Mouse (Mus musculus) hindbrain, embryonic 10.5 days (tissue): ENCODE measurements at regions not wholly inside any gene's neighbourhood (a gene's known extent, or its start where the extent isn't known, plus 50 kb on each side); places are given as distances from the start of the nearest gene placed in this dataset.

Experiments
- DNase-seq: peaks from one replicate; pipeline ENCODE4 v3.0.0-alpha.2; 2017; ENCODE audit warnings: low spot score
- H3K27ac ChIP-seq: fragments of 300-500 bp; sonication (generic); 2 replicates; pipeline ENCODE4 v1.5.1; 2016; ENCODE audit warnings: mild to moderate bottlenecking, moderate library complexity
- H3K27me3 ChIP-seq: fragments of 300-500 bp; sonication (generic); 2 replicates; pipeline ENCODE4 v1.6.1; 2016; ENCODE audit warnings: mild to moderate bottlenecking; ENCODE audit not compliant: poor library complexity, insufficient read depth, severe bottlenecking
- H3K36me3 ChIP-seq: fragments of 300-500 bp; sonication (generic); 2 replicates; pipeline ENCODE4 v1.6.1; 2016; ENCODE audit warnings: mild to moderate bottlenecking, moderate library complexity
- H3K4me1 ChIP-seq: fragments of 300-500 bp; sonication (generic); replicated peaks from 2 replicates; pipeline ENCODE4 v1.6.1; 2016; ENCODE audit warnings: mild to moderate bottlenecking
- H3K4me3 ChIP-seq: fragments of 300-500 bp; sonication (generic); 2 replicates; pipeline ENCODE4 v1.5.1; 2016; ENCODE audit warnings: mild to moderate bottlenecking, moderate library complexity
- H3K9me3 ChIP-seq: fragments of 300-500 bp; sonication (generic); 2 replicates; pipeline ENCODE4 v1.6.1; 2016; ENCODE audit warnings: mild to moderate bottlenecking, moderate library complexity
- WGBS: fragments of 180-500 bp; shearing (Covaris S2); methylation state at CpG from one replicate; pipeline ENCODE4 v1.1.7; 2016; 5-methylcytosine and 5-hydroxymethylcytosine counted together

DNA sequence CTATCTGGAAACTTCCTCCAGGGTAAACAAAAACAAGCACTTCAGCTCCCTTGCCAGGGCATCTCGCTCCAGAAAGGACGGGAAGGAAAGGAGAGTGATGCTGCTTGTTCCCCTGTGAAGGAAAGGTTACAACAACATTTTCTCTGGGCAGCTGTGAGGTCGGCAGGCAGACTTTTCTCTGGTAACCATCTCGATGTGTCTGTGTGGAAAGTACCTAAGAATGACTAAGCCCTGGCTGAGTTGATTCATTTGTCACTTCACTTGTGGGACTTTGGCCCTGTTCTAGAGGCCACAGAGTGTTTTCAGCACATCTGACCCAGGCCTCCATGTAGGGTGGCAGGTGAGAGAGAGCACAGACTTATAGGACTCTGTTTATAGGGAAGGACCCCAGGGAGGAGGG, 201.0 kb upstream of the Klf4 start:
- Histone ChIP-seq H3K36me3 (no peaks in the 10 kb centered on the region), H3K27me3 (no peaks in the 10 kb centered on the region)

DNA sequence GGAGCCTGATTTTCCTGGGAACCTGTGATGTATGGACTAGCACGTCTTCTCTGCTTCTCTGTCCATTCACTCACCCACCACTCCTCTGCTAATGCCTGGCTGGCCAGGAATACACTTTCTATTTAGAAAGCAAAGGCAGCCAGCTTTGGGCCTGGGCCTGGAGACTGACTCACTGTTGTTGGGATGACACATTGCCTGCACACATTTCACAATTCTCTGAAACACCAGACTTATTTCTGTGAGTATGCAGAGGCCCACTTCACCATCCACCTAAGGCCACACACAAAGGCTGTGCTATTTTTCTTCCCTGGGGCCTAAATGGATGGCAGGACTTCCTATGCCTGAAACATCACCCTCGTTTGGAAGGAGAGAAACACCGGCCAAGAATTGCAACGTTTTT, 199.7 kb upstream of the Klf4 start:
- no peak for DNase-seq
- no peaks in the 10 kb centered on the region for H3K27me3 ChIP-seq
- 78% methylated on average over 4 of the region's 4 CpGs for WGBS
- no peaks in the 10 kb centered on the region for H3K4me1 ChIP-seq
- no peaks in the 10 kb centered on the region for H3K36me3 ChIP-seq
- no peak overlapping the region for H3K4me3 ChIP-seq
- H3K27ac ChIP-seq, result no peak overlapping the region
- no peaks in the 10 kb centered on the region for H3K9me3 ChIP-seq

More for the DNA sequence above, 201.0 kb upstream of the Klf4 start:
- H3K9me3 ChIP-seq, result no peaks in the 10 kb centered on the region
- 57% methylated on average over 4 of the region's 4 CpGs for WGBS
- H3K4me1 ChIP-seq, result no peaks in the 10 kb centered on the region
- no peak overlapping the region for H3K4me3 ChIP-seq
- H3K27ac ChIP-seq, result no peak overlapping the region
- no peak for DNase-seq

DNA sequence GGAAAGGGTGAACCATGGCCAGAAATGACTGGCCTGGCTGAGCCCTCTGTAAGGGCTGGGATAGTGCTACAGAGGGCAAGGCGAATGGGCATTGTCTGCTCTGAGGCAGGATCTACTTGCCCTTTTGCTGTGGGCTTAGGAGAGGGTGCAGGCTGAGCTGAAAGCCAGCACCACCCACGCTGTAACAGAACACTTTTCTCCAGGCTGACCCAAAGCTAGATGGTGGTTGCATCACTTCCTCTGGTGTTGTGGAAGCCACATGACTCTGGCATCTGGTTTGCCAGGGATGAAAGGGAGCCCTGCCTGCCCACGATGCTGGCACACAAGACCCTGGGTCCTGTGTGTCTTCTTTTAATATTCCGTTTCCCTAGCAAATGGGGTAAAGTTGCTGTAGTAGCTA, 198.0 kb upstream of the Klf4 start:
- no peak overlapping the region for H3K27ac ChIP-seq

DNA sequence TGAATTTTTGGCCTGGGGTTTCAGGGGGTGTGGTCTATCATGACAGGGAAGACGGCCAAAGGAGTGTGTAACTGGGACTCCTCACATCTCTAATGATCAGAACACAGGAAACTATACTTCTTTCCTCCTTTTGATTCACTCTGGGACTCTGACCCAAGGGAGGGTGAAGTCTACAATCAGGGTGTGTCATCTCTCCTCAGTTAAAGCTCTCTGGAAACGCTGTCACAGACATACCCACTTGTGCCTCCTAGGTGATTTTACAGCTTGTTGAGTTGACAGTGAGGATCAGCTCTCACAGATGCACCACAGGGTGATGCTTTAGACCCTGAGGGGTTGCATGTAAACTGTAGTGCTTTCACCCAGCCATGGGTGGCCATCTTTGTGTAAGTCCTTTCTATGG, 194.9 kb upstream of the Klf4 start:
- no peak overlapping the region for H3K4me3 ChIP-seq
- no peak for DNase-seq
- H3K36me3 ChIP-seq, result no peaks in the 10 kb centered on the region
- no peak overlapping the region for H3K27ac ChIP-seq
- H3K9me3 ChIP-seq, result no peaks in the 10 kb centered on the region
- H3K4me1 ChIP-seq, result no peaks in the 10 kb centered on the region
- no peaks in the 10 kb centered on the region for H3K27me3 ChIP-seq
- 86% methylated on average over 2 of the region's 2 CpGs for WGBS

More for the DNA sequence above, 198.0 kb upstream of the Klf4 start:
- Histone ChIP-seq H3K9me3 (no peaks in the 10 kb centered on the region), H3K4me3 (no peak overlapping the region), H3K36me3 (no peaks in the 10 kb centered on the region), H3K27me3 (no peaks in the 10 kb centered on the region), H3K4me1 (no peaks in the 10 kb centered on the region)
- 88% methylated on average over 4 of the region's 4 CpGs for WGBS
- DNase-seq, result no peak

DNA sequence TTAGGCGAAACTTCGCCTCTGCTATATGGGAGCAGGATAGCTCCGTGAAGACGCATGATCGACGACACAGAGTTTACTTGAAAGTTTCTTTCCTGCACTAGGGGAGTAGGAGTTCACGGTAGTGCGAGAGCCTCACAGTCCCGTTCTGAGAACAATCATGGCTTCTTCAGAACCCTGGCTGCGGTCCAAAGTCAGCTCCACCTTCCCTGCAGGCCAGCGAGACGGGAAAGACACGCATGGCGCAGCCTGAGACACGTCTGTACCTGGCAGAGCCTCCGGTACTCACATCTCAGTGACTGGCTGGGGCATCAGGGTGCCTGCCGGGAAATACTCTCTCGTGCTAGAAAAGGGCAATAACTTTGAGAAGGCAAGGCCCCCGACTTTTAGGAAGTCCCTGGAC, 193.8 kb upstream of the Klf4 start:
- H3K36me3 ChIP-seq, result no peaks in the 10 kb centered on the region
- H3K9me3 ChIP-seq, result no peaks in the 10 kb centered on the region
- WGBS, result 90% methylated on average over 19 of the region's 19 CpGs
- no peak for DNase-seq
- H3K4me1 ChIP-seq, result no peaks in the 10 kb centered on the region
- no peak overlapping the region for H3K4me3 ChIP-seq
- no peaks in the 10 kb centered on the region for H3K27me3 ChIP-seq
- H3K27ac ChIP-seq, result no peak overlapping the region

DNA sequence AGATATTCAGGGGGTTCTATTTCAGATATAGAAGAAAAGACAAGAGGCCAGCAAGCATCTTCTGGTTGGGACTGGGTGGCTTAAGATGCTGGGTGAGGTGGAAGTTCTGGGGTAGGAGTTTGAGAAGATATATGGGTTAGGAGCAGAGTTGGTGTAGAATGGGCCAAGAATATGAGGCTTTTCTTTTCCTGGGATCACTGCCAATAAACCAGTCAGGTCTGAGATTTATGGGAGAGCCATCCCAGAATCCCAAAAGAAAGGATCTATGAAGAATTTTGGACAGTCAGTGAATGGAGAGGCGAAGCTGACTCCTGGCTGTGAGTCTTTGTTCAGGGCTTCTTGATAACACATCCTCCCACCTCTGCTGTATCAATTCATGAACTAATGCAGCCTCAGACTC, 192.0 kb upstream of the Klf4 start:
- no peaks in the 10 kb centered on the region for H3K36me3 ChIP-seq
- DNase-seq, result no peak
- no peak overlapping the region for H3K4me3 ChIP-seq
- H3K4me1 ChIP-seq, result no peaks in the 10 kb centered on the region
- H3K9me3 ChIP-seq, result no peaks in the 10 kb centered on the region
- H3K27me3 ChIP-seq, result no peaks in the 10 kb centered on the region
- WGBS, result 86% methylated on average over 1 of the region's 1 CpGs
- H3K27ac ChIP-seq, result no peak overlapping the region

DNA sequence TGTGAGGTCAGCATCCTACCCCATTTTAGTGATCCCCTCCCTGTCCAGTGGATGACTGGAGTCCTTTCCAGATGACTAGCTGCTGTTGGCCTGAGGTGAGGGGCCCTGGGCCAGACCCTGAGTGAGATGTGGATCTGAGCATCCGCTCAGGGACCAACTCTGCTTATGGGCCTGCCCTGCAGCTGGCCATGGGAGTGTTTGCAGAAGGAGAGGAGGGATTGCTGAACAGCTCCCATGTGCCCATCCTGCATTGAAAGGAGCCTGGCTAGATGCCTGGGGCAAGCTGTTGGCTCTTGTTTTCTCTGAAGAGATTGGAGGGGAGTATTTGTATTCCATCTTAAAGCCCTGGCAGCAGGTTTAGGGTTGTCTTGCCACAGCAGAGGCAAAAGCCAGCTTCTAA, 190.9 kb upstream of the Klf4 start:
- WGBS, result 83% methylated on average over 1 of the region's 1 CpGs
- no peaks in the 10 kb centered on the region for H3K27me3 ChIP-seq
- DNase-seq, result no peak
- H3K36me3 ChIP-seq, result no peaks in the 10 kb centered on the region
- H3K9me3 ChIP-seq, result no peaks in the 10 kb centered on the region
- no peak overlapping the region for H3K4me3 ChIP-seq
- no peaks in the 10 kb centered on the region for H3K4me1 ChIP-seq
- H3K27ac ChIP-seq, result peak overlapping the region; percentile 23; the same call in 1 of the 2 replicates

DNA sequence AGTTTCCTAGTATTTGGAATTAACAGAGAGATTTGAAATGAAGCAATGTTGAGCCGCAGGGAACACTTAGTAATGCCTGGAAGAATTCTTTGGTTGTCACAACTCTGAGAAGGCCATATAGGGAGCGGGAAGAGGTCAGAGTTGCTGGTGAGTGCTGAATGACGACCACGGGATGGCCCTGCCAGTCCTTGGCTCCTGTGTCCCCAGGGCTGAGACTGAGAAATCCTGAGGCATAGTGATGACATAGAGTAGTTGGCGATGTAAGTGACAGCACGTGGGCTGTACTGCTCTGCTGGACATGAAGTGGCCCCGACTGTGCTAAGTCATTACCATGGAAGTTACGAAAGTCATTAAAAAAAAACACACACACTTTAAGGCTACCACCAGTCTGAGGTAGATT, 190.1 kb upstream of the Klf4 start:
- Histone ChIP-seq H3K27ac (no peak overlapping the region), H3K4me3 (no peak overlapping the region), H3K4me1 (no peaks in the 10 kb centered on the region), H3K9me3 (no peaks in the 10 kb centered on the region), H3K36me3 (no peaks in the 10 kb centered on the region), H3K27me3 (no peaks in the 10 kb centered on the region)
- no peak for DNase-seq
- 64% methylated on average over 8 of the region's 8 CpGs for WGBS

DNA sequence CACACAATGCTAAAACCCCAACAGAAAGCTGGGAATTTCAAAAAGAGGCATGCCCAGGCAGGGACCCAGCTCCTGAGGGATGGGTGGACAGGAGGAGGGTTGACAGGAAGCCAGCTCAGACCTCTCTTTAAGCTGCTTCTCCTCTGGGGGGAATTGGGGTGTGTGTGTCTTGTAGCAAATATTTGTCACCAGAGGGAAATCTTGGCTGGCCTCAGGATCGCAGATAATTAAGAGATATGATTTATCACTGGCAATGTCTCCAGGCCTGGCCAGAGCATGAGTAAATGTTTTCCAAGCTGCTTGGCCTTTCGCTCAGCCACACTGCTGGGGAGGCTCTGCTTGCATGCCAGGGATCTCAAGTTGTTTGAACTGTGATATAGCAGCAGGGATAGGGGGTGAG, 189.6 kb upstream of the Klf4 start:
- 84% methylated on average over 2 of the region's 2 CpGs for WGBS
- Histone ChIP-seq H3K36me3 (no peaks in the 10 kb centered on the region), H3K9me3 (no peaks in the 10 kb centered on the region), H3K4me3 (no peak overlapping the region), H3K4me1 (no peaks in the 10 kb centered on the region), H3K27me3 (no peaks in the 10 kb centered on the region), H3K27ac (no peak overlapping the region)
- DNase-seq, result no peak

DNA sequence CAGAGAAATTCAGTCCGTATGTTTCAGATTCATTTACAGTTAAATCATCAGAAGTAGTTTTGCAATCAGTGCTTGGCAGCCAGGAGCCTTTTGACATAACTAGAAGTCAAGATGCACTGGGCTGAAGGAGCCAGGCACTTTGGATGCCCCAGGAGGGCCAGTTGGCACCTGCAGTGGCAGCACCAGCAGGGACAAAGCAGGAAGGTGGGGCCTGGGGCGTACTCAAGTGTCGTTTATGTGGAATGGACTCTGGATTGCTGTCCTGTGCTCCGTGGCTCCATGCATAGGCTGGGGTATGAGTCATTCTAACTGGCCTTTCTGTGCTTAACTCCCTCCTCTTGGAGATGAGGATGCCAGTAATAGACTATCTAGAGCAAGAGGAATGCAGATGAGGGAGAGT, 186.2 kb upstream of the Klf4 start:
- WGBS, result 87% methylated on average over 4 of the region's 4 CpGs
- no peaks in the 10 kb centered on the region for H3K36me3 ChIP-seq
- H3K27ac ChIP-seq, result no peak overlapping the region
- H3K4me1 ChIP-seq, result no peaks in the 10 kb centered on the region
- H3K4me3 ChIP-seq, result no peak overlapping the region
- H3K27me3 ChIP-seq, result no peaks in the 10 kb centered on the region
- H3K9me3 ChIP-seq, result no peaks in the 10 kb centered on the region
- no peak for DNase-seq

DNA sequence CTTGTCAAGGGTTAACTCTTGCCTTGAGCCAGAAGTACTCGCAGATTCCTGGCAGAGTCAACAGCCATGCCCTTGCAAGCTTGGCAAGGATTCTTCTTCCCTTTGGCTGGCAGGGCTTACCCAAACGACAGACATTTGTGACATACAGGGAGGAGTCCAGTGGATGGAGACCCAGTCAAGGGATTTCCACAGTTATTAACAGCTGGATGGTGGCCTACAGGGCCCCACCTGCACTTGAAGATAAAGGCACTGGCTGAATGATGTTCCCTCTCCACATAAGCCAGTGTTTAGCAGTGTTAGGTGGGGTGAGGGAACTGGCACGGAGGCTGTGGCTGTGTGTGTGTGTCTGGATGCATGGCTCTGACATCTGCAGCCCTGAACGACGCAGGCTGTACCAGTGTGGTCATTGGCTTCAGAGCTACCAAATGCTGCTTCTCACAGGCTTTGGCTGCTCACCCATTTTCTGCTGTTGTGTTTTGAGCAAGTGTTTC, 183.9 kb upstream of the Klf4 start:
- no peaks in the 10 kb centered on the region for H3K27me3 ChIP-seq
- no peak for DNase-seq
- H3K9me3 ChIP-seq, result no peaks in the 10 kb centered on the region
- WGBS, result 82% methylated on average over 5 of the region's 5 CpGs
- no peak overlapping the region for H3K4me3 ChIP-seq
- peaks cover 12% of the 10 kb centered on the region for H3K4me1 ChIP-seq
- H3K27ac ChIP-seq, result no peak overlapping the region
- H3K36me3 ChIP-seq, result no peaks in the 10 kb centered on the region

DNA sequence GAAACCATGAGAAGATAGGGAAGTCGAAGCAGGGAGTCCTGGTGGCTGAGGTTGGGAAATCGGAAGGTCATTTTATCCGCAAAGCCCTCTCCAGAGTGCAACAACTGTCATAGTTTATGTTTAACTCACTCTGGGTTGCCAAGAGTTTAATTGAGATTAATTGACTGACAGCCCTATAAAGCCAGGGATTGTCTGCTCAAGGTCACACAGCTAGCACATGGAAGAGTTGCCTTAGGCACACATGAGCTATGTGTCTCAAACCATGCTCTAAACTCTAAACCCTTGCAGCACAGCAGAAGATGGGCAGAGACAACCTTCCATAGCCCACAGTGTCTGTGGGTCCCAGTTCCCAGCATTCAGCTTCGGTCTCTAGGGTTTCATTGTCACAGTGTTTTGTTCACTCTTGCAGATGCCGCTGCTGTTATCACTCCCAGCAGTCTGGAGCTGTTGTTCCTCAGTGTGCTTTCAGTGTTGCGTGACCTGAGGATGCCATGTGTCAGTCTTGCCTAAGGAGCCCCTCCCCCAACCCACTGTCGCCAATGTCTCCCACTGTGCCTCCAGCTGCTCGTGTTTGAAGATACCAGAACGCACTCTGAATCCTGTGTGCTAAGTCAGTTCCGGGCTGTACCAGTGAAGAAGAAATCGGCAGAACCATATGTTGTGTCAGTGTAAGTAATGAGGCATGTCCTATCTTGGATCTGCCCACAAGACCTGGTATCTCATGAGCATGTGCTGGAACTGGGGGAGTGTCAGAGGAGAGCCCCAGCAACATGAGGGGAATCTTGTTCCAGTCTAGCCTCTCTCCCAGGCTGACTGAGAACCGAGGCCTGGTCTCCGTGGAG, 179.5 kb upstream of the Klf4 start:
- peak; percentile 25 for DNase-seq
- peaks cover 13% of the 10 kb centered on the region for H3K4me1 ChIP-seq

DNA sequence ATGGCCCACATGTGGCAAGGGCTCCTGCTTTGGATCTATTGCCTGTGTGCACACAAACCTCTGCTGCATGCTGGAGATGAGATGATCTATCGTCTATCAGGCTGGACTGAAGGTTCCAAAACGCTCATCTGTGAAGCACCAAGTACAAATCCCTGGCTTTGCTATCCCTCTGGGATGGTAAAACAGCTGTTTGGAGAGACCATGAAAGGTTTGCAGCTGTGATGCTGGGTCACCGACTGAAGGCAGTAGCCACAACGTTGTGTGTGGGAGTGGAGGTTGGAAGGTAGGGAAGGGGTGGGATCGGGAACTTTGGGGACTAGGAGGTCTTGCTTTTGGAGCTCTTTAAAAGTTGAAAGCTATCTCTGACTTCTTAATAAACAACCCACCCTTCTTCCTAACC, 178.2 kb upstream of the Klf4 start:
- no peak overlapping the region for H3K4me3 ChIP-seq
- no peak for DNase-seq
- no peak overlapping the region for H3K27ac ChIP-seq
- WGBS, result 92% methylated on average over 5 of the region's 5 CpGs
- H3K9me3 ChIP-seq, result no peaks in the 10 kb centered on the region
- H3K27me3 ChIP-seq, result no peaks in the 10 kb centered on the region
- no peaks in the 10 kb centered on the region for H3K36me3 ChIP-seq
- peaks cover 13% of the 10 kb centered on the region for H3K4me1 ChIP-seq

More for the DNA sequence above, 179.5 kb upstream of the Klf4 start:
- no peak overlapping the region for H3K4me3 ChIP-seq
- peak overlapping the region; percentile 25; the same call in 1 of the 2 replicates for H3K27ac ChIP-seq
- H3K36me3 ChIP-seq, result no peaks in the 10 kb centered on the region
- no peaks in the 10 kb centered on the region for H3K9me3 ChIP-seq
- H3K27me3 ChIP-seq, result no peaks in the 10 kb centered on the region
- WGBS, result 50% methylated on average over 13 of the region's 13 CpGs
